Mouse (Mus musculus): Measurements from ENCODE around the gene Slc9b1. TPM values are rescaled to one million over a fixed set of nuclear protein-coding genes. Genes with fewer than 3 reads are reported as not detected.

Gene Slc9b1
- total and polyA plus RNA-seq, 3 experiments: 0.14 TPM; not detected in 2

DNA sequence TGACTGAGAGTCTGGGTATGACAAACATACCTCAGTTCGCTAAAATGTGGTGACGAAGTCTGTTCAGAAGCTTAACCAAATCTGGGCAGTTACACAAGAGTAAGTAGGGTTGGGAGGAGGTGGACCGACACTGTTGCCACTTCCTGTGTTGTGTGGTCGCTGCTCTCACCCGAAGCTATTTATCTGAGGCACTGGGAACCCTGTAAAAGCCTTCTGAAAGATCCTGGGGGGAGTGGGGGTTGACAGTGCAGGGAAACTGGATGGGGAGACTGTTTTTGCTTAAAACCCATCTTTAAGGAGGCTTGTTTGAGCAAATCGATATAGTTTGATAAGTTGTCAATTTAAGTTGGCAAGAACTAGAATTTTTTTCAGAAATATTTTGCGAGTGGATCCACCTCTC, 92.4 kb downstream of the Slc9b1 start (continued):
- TF ChIP-seq ZKSCAN1 (IDR thresholded peaks at IDR 0.05; ENCODE audit: low read depth, low read length) (no peak; the same call in 1 of the 2 replicates), NRF1 (IDR thresholded peaks at IDR 0.05; ENCODE audit: insufficient read depth, low read depth, low read length, poor library complexity, severe bottlenecking) (no peak), GABPA (IDR thresholded peaks at IDR 0.05; ENCODE audit: low read depth, low read length) (no peak), CHD2 (IDR thresholded peaks at IDR 0.05; ENCODE audit: low read length) (no peak), ETS1 (IDR thresholded peaks at IDR 0.05; ENCODE audit: low read depth, low read length) (peak; percentile 17; the same call in 1 of the 2 replicates), TAL1 (IDR thresholded peaks at IDR 0.05; ENCODE audit: low read length) (no peak), POLR2AphosphoS5 (IDR thresholded peaks at IDR 0.05; ENCODE audit: borderline replicate concordance, low read depth, low read length) (peak; percentile 77; the same call in 1 of the 2 replicates), SMC3 (IDR thresholded peaks at IDR 0.05; ENCODE audit: low read depth, low read length) (no peak), ELF1 (IDR thresholded peaks at IDR 0.05; ENCODE audit: low read depth, low read length) (peak; percentile 58; the same call in 1 of the 2 replicates), MEF2A (IDR thresholded peaks at IDR 0.05; ENCODE audit: extremely low read depth, insufficient replicate concordance, low read depth, low read length, poor library complexity, severe bottlenecking) (no peak), EP300 (IDR thresholded peaks at IDR 0.05; ENCODE audit: low read depth in 1 of 2, low read length in 2 of 2) (no peak; a peak in 1 of 4 replicates), CTCF (IDR thresholded peaks at IDR 0.05 in 2 of 3, conservative IDR thresholded peaks at IDR 0.05 in 1 of 3; ENCODE audit: control insufficient read depth in 1 of 3, insufficient read depth in 1 of 3, low read depth in 2 of 3, low read length in 3 of 3, poor library complexity in 1 of 3, severe bottlenecking in 1 of 3) (no peak), ZMIZ1 (IDR thresholded peaks at IDR 0.05; ENCODE audit: low read depth, low read length) (0 out of 2 replicates have a peak, but pooled peaks have one; percentile 35), GATA1 (IDR thresholded peaks at IDR 0.05; ENCODE audit: low read depth, low read length) (no peak), TCF12 (IDR thresholded peaks at IDR 0.05; ENCODE audit: low read depth, low read length) (no peak), POLR2AphosphoS2 (IDR thresholded peaks at IDR 0.05; ENCODE audit: low read length) (no peak), RCOR1 (IDR thresholded peaks at IDR 0.05; ENCODE audit: low read depth, low read length) (no peak), MXI1 (IDR thresholded peaks at IDR 0.05; ENCODE audit: low read depth, low read length) (peak; percentile 18)

DNA sequence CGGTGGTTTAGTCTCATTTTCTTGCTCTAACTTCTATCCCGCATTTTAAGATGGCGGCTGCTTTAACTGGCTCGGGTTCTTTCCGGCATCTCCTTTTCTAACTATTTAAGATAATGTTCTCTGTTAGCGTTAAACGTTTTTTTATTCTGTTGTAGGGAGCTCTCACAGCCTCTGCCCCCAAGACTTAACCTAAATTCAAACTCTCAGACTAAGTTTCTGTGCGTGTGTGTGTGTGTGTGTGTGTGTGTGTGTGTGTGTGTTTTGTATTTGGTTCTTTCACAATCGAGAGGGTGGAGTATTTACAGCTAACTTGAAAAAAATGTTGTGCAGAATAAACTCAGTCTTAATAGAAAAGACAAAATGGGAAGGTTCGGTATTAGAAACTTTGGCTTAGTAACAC, 92.8 kb downstream of the Slc9b1 start:
- Histone ChIP-seq H3K27ac (ENCODE audit: control insufficient read depth, low read depth, low read length) (peak overlapping the region; percentile 84; the same call in 1 of the 2 replicates), H3K4me1 (ENCODE audit: control insufficient read depth in 1 of 2, insufficient read depth in 2 of 2, low read length in 2 of 2) (peaks cover 12 to 27% of the 10 kb centered on the region in 2 experiments; a peak in 3 of 4 replicates), H3K79me2 (ENCODE audit: control insufficient read depth, insufficient read depth, low read length, poor library complexity) (peaks cover 48% of the 10 kb centered on the region), H3K27me3 (ENCODE audit: control insufficient read depth in 1 of 2, insufficient read depth in 2 of 2, low read length in 2 of 2) (no peaks in the 10 kb centered on the region), H3K4me3 (ENCODE audit: control insufficient read depth in 1 of 2, insufficient read depth in 1 of 2, low read depth in 2 of 2, low read length in 2 of 2) (peak overlapping the region; percentile 83 to 90), H3K36me3 (ENCODE audit: control insufficient read depth in 1 of 2, insufficient read depth in 2 of 2, low read length in 2 of 2) (peaks cover 36 to 43% of the 10 kb centered on the region in 2 experiments), H3K9ac (ENCODE audit: control insufficient read depth, low read depth, low read length, poor library complexity, severe bottlenecking) (peak overlapping the region; percentile 94), H3K9me3 (replicated peaks; ENCODE audit: insufficient read depth, low read length) (no peaks in the 10 kb centered on the region)
- DNase-seq (ENCODE audit: low read depth, low spot score): no peak
- TF ChIP-seq USF2 (IDR thresholded peaks at IDR 0.05; ENCODE audit: borderline replicate concordance in 1 of 2, insufficient read depth in 1 of 2, low read depth in 1 of 2, low read length in 2 of 2): no peak
- TF ChIP-seq EP300 (IDR thresholded peaks at IDR 0.05; ENCODE audit: low read depth in 1 of 2, low read length in 2 of 2): no peak
- no peak for TF ChIP-seq MYC (IDR thresholded peaks at IDR 0.05; ENCODE audit: low read depth, low read length)
- TF ChIP-seq BHLHE40 (IDR thresholded peaks at IDR 0.05; ENCODE audit: borderline replicate concordance, low read depth, low read length): no peak
- TF ChIP-seq CHD1 (IDR thresholded peaks at IDR 0.05; ENCODE audit: low read depth, low read length): peak; percentile 13; the same call in 1 of the 2 replicates
- no peak for TF ChIP-seq MAZ (IDR thresholded peaks at IDR 0.05; ENCODE audit: low read depth, low read length)
- TF ChIP-seq POLR2AphosphoS5 (IDR thresholded peaks at IDR 0.05; ENCODE audit: borderline replicate concordance, low read depth, low read length): no peak
- no peak for TF ChIP-seq MYB (IDR thresholded peaks at IDR 0.05; ENCODE audit: low read depth, low read length)
- TF ChIP-seq CHD2 (IDR thresholded peaks at IDR 0.05; ENCODE audit: low read length): no peak
